Mouse (Mus musculus) forebrain, embryonic 13.5 days (tissue): ENCODE data around the gene Spns1. TPM values are rescaled to one million over a fixed set of nuclear protein-coding genes. Genes with fewer than 3 reads are reported as not detected.
"Not testable (repeated sequence)": the region's sequence is repeated elsewhere in the genome, so short reads cannot be mapped to it uniquely, and the experiment has no call there.

Experiments used
- ATAC-seq: fragments of 200-750 bp; cut with Nextera tagmentation; 2 replicates; pipeline ENCODE4 v1.8.0; 2017
- H3K27ac ChIP-seq: fragments of 300-500 bp; sonication (generic); 2 replicates; pipeline ENCODE4 v1.5.1; 2015; ENCODE audit warnings: inconsistent platforms, mild to moderate bottlenecking, moderate library complexity
- H3K27me3 ChIP-seq: fragments of 300-500 bp; sonication (generic); 2 replicates; pipeline ENCODE4 v1.6.1; 2015; ENCODE audit warnings: mild to moderate bottlenecking, inconsistent platforms
- H3K36me3 ChIP-seq: fragments of 300-500 bp; sonication (generic); 2 replicates; pipeline ENCODE4 v1.6.1; 2015; ENCODE audit warnings: mild to moderate bottlenecking, inconsistent platforms; ENCODE audit not compliant: poor library complexity, severe bottlenecking
- H3K4me1 ChIP-seq: fragments of 300-500 bp; sonication (generic); 2 replicates; pipeline ENCODE4 v1.6.1; 2015; ENCODE audit warnings: inconsistent platforms
- H3K4me2 ChIP-seq: fragments of 300-500 bp; sonication (generic); 2 replicates; pipeline ENCODE4 v1.6.1; 2015; ENCODE audit warnings: inconsistent platforms, mild to moderate bottlenecking, moderate library complexity
- H3K4me3 ChIP-seq: fragments of 300-500 bp; sonication (generic); 2 replicates; pipeline ENCODE4 v1.5.1; 2015; ENCODE audit warnings: mild to moderate bottlenecking, inconsistent platforms
- H3K9ac ChIP-seq: fragments of 300-500 bp; sonication (generic); 2 replicates; pipeline ENCODE4 v1.6.1; 2015; ENCODE audit warnings: mild to moderate bottlenecking, inconsistent platforms
- H3K9me3 ChIP-seq: fragments of 300-500 bp; sonication (generic); replicated peaks from 2 replicates; pipeline ENCODE4 v1.6.1; 2016; ENCODE audit warnings: inconsistent platforms
- WGBS: fragments of 180-500 bp; shearing (Covaris S2); methylation state at CpG from one replicate; pipeline ENCODE4 v1.1.7; 2015; 5-methylcytosine and 5-hydroxymethylcytosine counted together
- polyA plus RNA-seq: library from polyadenylated mRNA; unstranded; fragments of >200 nt; fragmentation: Nextera tagmentation; extraction: Ambion mirVana; gene quantifications from 2 replicates; pipeline ENCODE4 v1.2.1, GENCODE M21; 2015

Spns1 gene
- polyA plus RNA-seq, result 58.6 and 69.2 TPM in 2 replicates

- Histone ChIP-seq H3K9ac (peak within 1 kb of the TSS; percentile 81), H3K4me2 (peak within 1 kb of the TSS; percentile 93), H3K27me3 (no peaks in the 10 kb centered on the region), H3K27ac (peak within 1 kb of the TSS; percentile 78), H3K9me3 (no peaks in the 10 kb centered on the region), H3K4me3 (peak within 1 kb of the TSS; percentile 82), H3K36me3 (peaks cover 27% of the 10 kb centered on the region), H3K4me1 (peaks cover 24% of the 10 kb centered on the region)
- WGBS, result 0% methylated on average over 33 of the region's 33 CpGs
- peak; percentile 98 for ATAC-seq
These were observed at the start of gene Spns1 for GRCm38 (mm10) chr7:126377278-126378158. Gene Spns1 (minus strand): TSS chr7:126377450.

GRCm38 (mm10) chr7:126424161-126424560 lies 46.9 kb upstream of the Spns1 start:
- no peak for ATAC-seq
- Histone ChIP-seq H3K36me3 (no peaks in the 10 kb centered on the region), H3K27me3 (no peaks in the 10 kb centered on the region), H3K27ac (no peak overlapping the region), H3K9ac (no peak overlapping the region), H3K9me3 (no peaks in the 10 kb centered on the region), H3K4me1 (peaks cover 10% of the 10 kb centered on the region), H3K4me3 (no peak overlapping the region), H3K4me2 (no peak overlapping the region)
- WGBS, result 89% methylated on average over 6 of the region's 6 CpGs

GRCm38 (mm10) chr7:126421756-126422155 lies 44.5 kb upstream of the Spns1 start:
- Histone ChIP-seq H3K9me3 (no peaks in the 10 kb centered on the region), H3K4me2 (no peak overlapping the region), H3K36me3 (no peaks in the 10 kb centered on the region), H3K4me1 (peaks cover 8% of the 10 kb centered on the region; the same call in 1 of the 2 replicates), H3K27me3 (no peaks in the 10 kb centered on the region), H3K27ac (no peak overlapping the region), H3K9ac (no peak overlapping the region), H3K4me3 (no peak overlapping the region)
- no peak for ATAC-seq
- 85% methylated on average over 5 of the region's 5 CpGs for WGBS

- no peaks in the 10 kb centered on the region for H3K36me3 ChIP-seq
- WGBS, result 66% methylated on average over 3 of the region's 3 CpGs
- H3K27ac ChIP-seq, result no peak overlapping the region
- no peak overlapping the region for H3K9ac ChIP-seq
- no peak for ATAC-seq
- peaks cover 12% of the 10 kb centered on the region; the same call in 1 of the 2 replicates for H3K4me1 ChIP-seq
- no peak overlapping the region for H3K4me2 ChIP-seq
- H3K4me3 ChIP-seq, result no peak overlapping the region
- no peaks in the 10 kb centered on the region for H3K27me3 ChIP-seq
- no peaks in the 10 kb centered on the region for H3K9me3 ChIP-seq
These were observed 41.2 kb upstream of the Spns1 start for GRCm38 (mm10) chr7:126418496-126418895.

GRCm38 (mm10) chr7:126417606-126418005 lies 40.4 kb upstream of the Spns1 start:
- 64% methylated on average over 4 of the region's 4 CpGs for WGBS

GRCm38 (mm10) chr7:126417045-126417444 lies 39.8 kb upstream of the Spns1 start:
- ATAC-seq, result no peak
- H3K9ac ChIP-seq, result no peak overlapping the region
- H3K4me2 ChIP-seq, result no peak overlapping the region
- H3K4me1 ChIP-seq, result peaks cover 12% of the 10 kb centered on the region; the same call in 1 of the 2 replicates
- no peak overlapping the region for H3K27ac ChIP-seq
- no peaks in the 10 kb centered on the region for H3K9me3 ChIP-seq
- no peak overlapping the region for H3K4me3 ChIP-seq
- H3K27me3 ChIP-seq, result no peaks in the 10 kb centered on the region
- no peaks in the 10 kb centered on the region for H3K36me3 ChIP-seq
- 3% methylated on average over 8 of the region's 8 CpGs for WGBS

More at GRCm38 (mm10) chr7:126417606-126418005, 40.4 kb upstream of the Spns1 start:
- Histone ChIP-seq H3K4me1 (peaks cover 12% of the 10 kb centered on the region; the same call in 1 of the 2 replicates), H3K9me3 (no peaks in the 10 kb centered on the region), H3K27me3 (no peaks in the 10 kb centered on the region), H3K9ac (no peak overlapping the region), H3K4me3 (no peak overlapping the region), H3K27ac (no peak overlapping the region), H3K4me2 (no peak overlapping the region), H3K36me3 (no peaks in the 10 kb centered on the region)
- ATAC-seq, result no peak

GRCm38 (mm10) chr7:126416615-126417014 lies 39.4 kb upstream of the Spns1 start:
- no peaks in the 10 kb centered on the region for H3K9me3 ChIP-seq
- peaks cover 12% of the 10 kb centered on the region; the same call in 1 of the 2 replicates for H3K4me1 ChIP-seq
- WGBS, result 50% methylated on average over 2 of the region's 2 CpGs
- no peak overlapping the region for H3K4me2 ChIP-seq
- no peaks in the 10 kb centered on the region for H3K27me3 ChIP-seq
- H3K36me3 ChIP-seq, result no peaks in the 10 kb centered on the region
- H3K4me3 ChIP-seq, result no peak overlapping the region
- 0 out of 2 replicates have a peak overlapping the region, but pooled peaks have one; percentile 5 for H3K9ac ChIP-seq
- no peak overlapping the region for H3K27ac ChIP-seq
- ATAC-seq, result no peak

- H3K4me1 ChIP-seq, result peaks cover 12% of the 10 kb centered on the region; the same call in 1 of the 2 replicates
- H3K27ac ChIP-seq, result no peak within 1 kb of the TSS
- H3K9ac ChIP-seq, result no peak within 1 kb of the TSS
- ATAC-seq, result no peak
- no peaks in the 10 kb centered on the region for H3K9me3 ChIP-seq
- H3K4me3 ChIP-seq, result no peak within 1 kb of the TSS
- H3K4me2 ChIP-seq, result no peak within 1 kb of the TSS
- no peaks in the 10 kb centered on the region for H3K27me3 ChIP-seq
- no peaks in the 10 kb centered on the region for H3K36me3 ChIP-seq
- 92% methylated on average over 6 of the region's 6 CpGs for WGBS
These were observed 37.5 kb upstream of the Spns1 start, which contains the start of gene Cd19 for GRCm38 (mm10) chr7:126414725-126415124. Gene Cd19 (minus strand): TSS chr7:126414889.

- no peak overlapping the region for H3K27ac ChIP-seq
- no peak overlapping the region for H3K4me3 ChIP-seq
- ATAC-seq, result no peak
- no peaks in the 10 kb centered on the region for H3K4me1 ChIP-seq
- no peak overlapping the region for H3K4me2 ChIP-seq
- no peaks in the 10 kb centered on the region for H3K36me3 ChIP-seq
- no peaks in the 10 kb centered on the region for H3K27me3 ChIP-seq
- no peak overlapping the region for H3K9ac ChIP-seq
- no peaks in the 10 kb centered on the region for H3K9me3 ChIP-seq
- 95% methylated on average over 4 of the region's 4 CpGs for WGBS
These were observed 33.8 kb upstream of the Spns1 start for GRCm38 (mm10) chr7:126411061-126411460.

- Histone ChIP-seq H3K9ac (no peak overlapping the region), H3K36me3 (no peaks in the 10 kb centered on the region), H3K27me3 (no peaks in the 10 kb centered on the region), H3K4me1 (no peaks in the 10 kb centered on the region), H3K27ac (no peak overlapping the region), H3K4me2 (no peak overlapping the region), H3K4me3 (no peak overlapping the region), H3K9me3 (no peaks in the 10 kb centered on the region)
- no peak for ATAC-seq
- 78% methylated on average over 2 of the region's 2 CpGs for WGBS
These were observed 31.4 kb upstream of the Spns1 start for GRCm38 (mm10) chr7:126408686-126409085.

GRCm38 (mm10) chr7:126402518-126402917 lies 25.3 kb upstream of the Spns1 start:
- not testable (repeated sequence) for H3K4me1 ChIP-seq, ATAC-seq, H3K27me3 ChIP-seq, H3K27ac ChIP-seq, H3K9ac ChIP-seq, H3K4me3 ChIP-seq, H3K9me3 ChIP-seq, H3K36me3 ChIP-seq, H3K4me2 ChIP-seq
- 87% methylated on average over 8 of the region's 8 CpGs for WGBS

GRCm38 (mm10) chr7:126399548-126399947 lies 22.3 kb upstream of the Spns1 start:
- no peaks in the 10 kb centered on the region for H3K27me3 ChIP-seq
- H3K27ac ChIP-seq, result no peak overlapping the region
- H3K9ac ChIP-seq, result no peak overlapping the region
- H3K4me2 ChIP-seq, result no peak overlapping the region
- H3K4me3 ChIP-seq, result no peak overlapping the region
- ATAC-seq, result no peak
- 8% methylated on average over 5 of the region's 5 CpGs for WGBS
- H3K4me1 ChIP-seq, result peaks cover 16% of the 10 kb centered on the region
- H3K36me3 ChIP-seq, result no peaks in the 10 kb centered on the region
- H3K9me3 ChIP-seq, result no peaks in the 10 kb centered on the region
